Mouse (Mus musculus): ENCODE measurements around the gene Fut7. TPM values are rescaled to one million over a fixed set of nuclear protein-coding genes. Genes with fewer than 3 reads are reported as not detected.
A peak's percentile ranks its signal among the peaks of the same experiment; 100 is the strongest.

The Fut7 gene
- total RNA-seq, 2 experiments from 2014 or later: 24.8 to 34.5 TPM

DNA sequence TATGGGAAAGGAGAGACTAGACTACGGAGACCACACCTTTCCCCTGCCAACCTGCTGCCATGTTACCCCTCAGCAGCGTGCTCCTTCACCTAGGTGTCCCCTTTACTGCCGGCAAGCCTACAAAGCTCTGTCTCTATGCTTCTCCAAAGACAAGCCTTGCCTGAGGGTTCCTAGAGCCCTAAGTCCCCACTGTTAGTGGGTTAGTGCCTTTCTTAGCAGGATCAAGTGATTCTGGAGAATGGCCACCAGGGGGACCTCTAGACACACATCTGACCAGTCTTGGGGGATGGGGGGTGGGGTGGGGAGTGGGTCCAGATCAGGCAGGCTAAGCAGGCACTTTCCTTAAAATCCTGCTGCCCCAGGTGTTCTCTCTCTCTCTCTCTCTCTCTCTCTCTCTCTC lies 1.2 kb upstream of the Fut7 start:
- ATAC-seq (replicated peaks; ENCODE audit: poor library complexity, severe bottlenecking): peak; percentile 19; the same call in 1 of the 2 replicates

DNA sequence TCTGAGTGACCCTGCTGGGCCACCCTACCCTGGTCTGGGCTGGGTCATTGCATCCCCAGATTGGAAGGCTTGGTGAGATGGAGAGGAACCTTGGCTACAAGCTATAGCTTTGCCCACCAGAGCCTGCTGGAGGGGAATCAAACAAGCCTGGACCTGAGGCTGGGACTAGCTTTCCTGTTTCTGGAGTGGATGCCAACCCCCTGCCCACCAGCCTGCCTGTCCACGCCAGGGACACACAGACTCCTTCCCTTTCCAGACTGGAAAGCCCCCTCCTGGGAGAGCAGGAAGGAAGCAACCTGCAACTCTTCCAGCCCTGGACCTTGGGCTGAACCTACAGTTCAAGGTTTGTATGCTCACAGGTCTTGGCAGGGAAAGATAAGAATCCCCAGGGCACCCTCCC lies 559 bp downstream of the Fut7 start:
- ATAC-seq (replicated peaks; ENCODE audit: poor library complexity, severe bottlenecking): no peak

- no peak for ATAC-seq (replicated peaks; ENCODE audit: poor library complexity, severe bottlenecking)
Observed at GRCm38 (mm10) chr2:25425481-25425880, 2.4 kb downstream of the Fut7 start.

DNA sequence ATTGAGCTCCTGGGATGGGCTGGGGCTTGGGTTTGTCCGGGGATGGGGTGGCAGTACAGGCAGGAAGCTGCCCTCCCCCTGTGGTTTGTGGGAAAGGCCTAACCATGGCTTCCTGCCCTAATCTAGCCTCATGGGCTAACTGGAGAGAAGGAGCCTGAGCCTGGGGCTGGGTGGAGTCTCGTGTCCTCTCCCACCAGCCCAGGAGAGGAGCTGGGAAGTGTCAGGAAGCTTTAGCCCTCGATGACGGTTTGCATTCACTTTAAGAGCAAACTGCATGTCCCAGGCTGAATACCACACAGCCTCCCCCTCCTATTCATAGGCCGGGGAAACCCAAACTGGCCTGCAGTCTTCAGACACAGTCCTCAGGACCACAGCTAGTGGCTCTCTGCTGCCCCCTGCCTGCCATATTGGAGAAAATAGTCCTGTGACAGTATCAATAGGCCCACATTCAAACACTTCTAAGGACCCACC lies 3.7 kb downstream of the Fut7 start:
- ATAC-seq (replicated peaks; ENCODE audit: poor library complexity, severe bottlenecking): peak; percentile 34

DNA sequence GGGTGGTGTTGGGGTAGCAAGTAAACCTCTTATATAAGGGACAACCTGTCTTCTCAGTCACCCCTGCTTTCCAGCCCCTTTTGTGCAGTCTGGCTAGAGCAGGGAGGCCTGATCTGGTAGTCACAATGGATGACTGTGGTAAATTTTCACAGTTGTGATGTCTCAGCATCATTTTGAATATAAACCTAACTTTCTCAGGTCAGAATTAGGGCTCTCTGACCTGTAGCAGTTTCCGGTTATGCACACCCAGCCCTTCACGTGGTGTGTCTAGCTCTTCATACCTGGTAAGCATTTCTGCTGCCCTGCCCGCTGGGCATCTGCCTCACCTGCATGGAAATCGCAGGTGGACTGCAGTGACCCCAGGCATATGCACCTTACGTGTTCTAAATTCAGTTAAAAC lies 4.2 kb downstream of the Fut7 start:
- ATAC-seq (replicated peaks; ENCODE audit: poor library complexity, severe bottlenecking): no peak

GRCm38 (mm10) chr2:25428442-25429236 lies 5.6 kb downstream of the Fut7 start, which contains the start of gene Abca2:
Gene Abca2 (plus strand): TSS chr2:25428703.
- ATAC-seq (replicated peaks; ENCODE audit: poor library complexity, severe bottlenecking): peak; percentile 65

DNA sequence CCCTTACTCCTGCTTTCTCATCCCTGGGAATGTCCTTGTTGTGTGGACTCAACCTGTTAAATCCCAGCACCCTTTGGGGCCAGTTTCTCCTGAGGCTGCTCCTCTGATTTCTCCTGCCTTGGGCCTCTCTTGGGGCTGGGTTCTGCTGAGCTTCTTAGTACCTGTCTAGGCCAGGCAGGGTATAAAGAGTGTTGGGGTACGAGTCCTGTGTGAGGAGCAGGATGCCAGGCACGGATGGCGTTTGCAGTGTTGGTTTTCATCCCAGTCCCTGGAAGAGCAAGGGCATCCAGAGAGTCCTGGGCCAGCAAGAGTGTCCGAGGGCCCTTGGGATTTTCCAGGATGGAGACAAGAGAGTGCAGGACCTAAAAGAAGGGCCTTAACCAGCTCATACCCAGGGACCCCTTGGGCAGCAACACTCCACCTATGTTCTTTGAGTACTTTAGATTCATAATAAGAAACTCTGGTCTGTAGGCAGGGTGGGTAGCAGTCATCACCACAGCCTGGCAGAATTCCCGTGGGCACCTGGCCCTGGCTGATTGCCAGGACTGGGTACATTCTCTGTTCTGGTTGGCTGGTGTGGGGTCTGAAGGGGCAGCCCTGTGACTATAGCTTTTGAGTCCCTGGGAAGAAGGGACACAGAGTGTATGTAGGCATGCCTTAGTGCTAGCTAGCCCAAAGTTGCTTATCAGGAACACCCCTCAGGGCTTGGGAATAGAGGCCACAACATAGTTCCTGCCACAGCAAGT lies 6.5 kb downstream of the Fut7 start:
- no peak for ATAC-seq (replicated peaks; ENCODE audit: poor library complexity, severe bottlenecking)

- no peak for ATAC-seq (replicated peaks; ENCODE audit: poor library complexity, severe bottlenecking)
Observed at GRCm38 (mm10) chr2:25430395-25431233, 7.5 kb downstream of the Fut7 start.

- no peak for ATAC-seq (replicated peaks; ENCODE audit: poor library complexity, severe bottlenecking)
Observed at GRCm38 (mm10) chr2:25431308-25431855, 8.3 kb downstream of the Fut7 start.

- no peak for ATAC-seq (replicated peaks; ENCODE audit: poor library complexity, severe bottlenecking)
Observed at GRCm38 (mm10) chr2:25432326-25433098, 9.4 kb downstream of the Fut7 start.

DNA sequence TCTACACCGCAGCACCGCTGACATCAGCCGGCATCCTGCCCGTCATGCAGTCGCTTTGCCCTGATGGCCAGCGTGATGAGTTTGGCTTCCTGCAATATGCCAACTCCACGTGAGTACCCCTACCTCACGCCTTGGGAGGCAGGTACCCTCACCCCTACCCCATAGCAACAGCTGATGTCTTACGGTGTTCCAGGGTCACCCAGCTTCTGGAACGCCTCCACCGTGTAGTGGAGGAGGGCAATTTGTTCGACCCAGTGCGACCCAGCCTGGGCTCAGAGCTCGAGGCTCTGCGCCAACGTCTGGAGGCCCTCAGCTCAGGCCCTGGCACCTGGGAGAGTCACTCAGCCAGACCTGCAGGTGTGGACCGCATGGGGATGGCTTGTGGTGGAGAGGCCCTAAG lies 10.0 kb downstream of the Fut7 start:
- ATAC-seq (replicated peaks; ENCODE audit: poor library complexity, severe bottlenecking): no peak

GRCm38 (mm10) chr2:25434292-25434691 lies 11.2 kb downstream of the Fut7 start:
- no peak for ATAC-seq (replicated peaks; ENCODE audit: poor library complexity, severe bottlenecking)

- no peak for ATAC-seq (replicated peaks; ENCODE audit: poor library complexity, severe bottlenecking)
Observed at GRCm38 (mm10) chr2:25436286-25436820, 13.3 kb downstream of the Fut7 start.

- no peak for ATAC-seq (replicated peaks; ENCODE audit: poor library complexity, severe bottlenecking)
Observed at GRCm38 (mm10) chr2:25441067-25441466, 18.0 kb downstream of the Fut7 start.

GRCm38 (mm10) chr2:25442682-25443081 lies 19.6 kb downstream of the Fut7 start:
- no peak for ATAC-seq (replicated peaks; ENCODE audit: poor library complexity, severe bottlenecking)

GRCm38 (mm10) chr2:25450853-25451647 lies 28.0 kb downstream of the Fut7 start:
- ATAC-seq (replicated peaks; ENCODE audit: poor library complexity, severe bottlenecking): peak; percentile 63

- ATAC-seq (replicated peaks; ENCODE audit: poor library complexity, severe bottlenecking): no peak
Observed at GRCm38 (mm10) chr2:25452951-25453350, 29.9 kb downstream of the Fut7 start.

GRCm38 (mm10) chr2:25456205-25456953 lies 33.3 kb downstream of the Fut7 start, which contains the start of gene Clic3:
Gene Clic3 (plus strand): TSS chr2:25456838.
- no peak for ATAC-seq (replicated peaks; ENCODE audit: poor library complexity, severe bottlenecking)

All from granulocyte monocyte progenitor cell, adult 5-6 weeks (primary cell).